Mouse (Mus musculus) neural tube, postnatal 0 days (tissue): Measurements from ENCODE around the gene Prss58. TPM values are rescaled to one million over a fixed set of nuclear protein-coding genes. Genes with fewer than 3 reads are reported as not detected.

ENCODE experiments used
- polyA plus RNA-seq: library from polyadenylated mRNA; unstranded; fragments of >200 nt; fragmentation: Nextera tagmentation; extraction: Ambion mirVana; gene quantifications from 2 replicates; pipeline ENCODE4 v1.2.1, GENCODE M21; 2015

Gene Prss58
- polyA plus RNA-seq: not detected in 2 replicates

GRCm38 (mm10) chr6:40900287-40900686 is at the start of gene Prss58:
Gene Prss58, minus strand, starts transcription at chr6:40900387.

GRCm38 (mm10) chr6:40940457-40940856 is 40.3 kb upstream of the Prss58 start, which contains the start of gene 1700074P13Rik:
Gene 1700074P13Rik, minus strand, starts transcription at chr6:40940557.

GRCm38 (mm10) chr6:40887394-40887793 is 12.8 kb downstream of the Prss58 start, which contains the start of gene Moxd2:
Gene Moxd2, minus strand, starts transcription at chr6:40887494.

Other genes starting within 250 kb of the Prss58 start
- gene Moxd2, start 12.9 kb downstream of the Prss58 start, polyA plus RNA-seq: not detected in 2 replicates
- not detected in 2 replicates for gene 1700074P13Rik, start 40.2 kb upstream of the Prss58 start, polyA plus RNA-seq
- not detected in 2 replicates for gene Gm4744, start 51.5 kb upstream of the Prss58 start, polyA plus RNA-seq
- not detected in 2 replicates for gene 1810009J06Rik, start 64.4 kb upstream of the Prss58 start, polyA plus RNA-seq
- gene Gm2663, start 99.1 kb upstream of the Prss58 start, polyA plus RNA-seq: not detected in 2 replicates
- gene 2210010C04Rik, start 135.1 kb upstream of the Prss58 start, polyA plus RNA-seq: not detected in 2 replicates